Mouse (Mus musculus): ENCODE data around the gene Gm11985. TPM values are rescaled to one million over a fixed set of nuclear protein-coding genes. Genes with fewer than 3 reads are reported as not detected.

Gm11985 gene
- polyA plus RNA-seq, 1 experiment from 2014 or later, result not detected

DNA sequence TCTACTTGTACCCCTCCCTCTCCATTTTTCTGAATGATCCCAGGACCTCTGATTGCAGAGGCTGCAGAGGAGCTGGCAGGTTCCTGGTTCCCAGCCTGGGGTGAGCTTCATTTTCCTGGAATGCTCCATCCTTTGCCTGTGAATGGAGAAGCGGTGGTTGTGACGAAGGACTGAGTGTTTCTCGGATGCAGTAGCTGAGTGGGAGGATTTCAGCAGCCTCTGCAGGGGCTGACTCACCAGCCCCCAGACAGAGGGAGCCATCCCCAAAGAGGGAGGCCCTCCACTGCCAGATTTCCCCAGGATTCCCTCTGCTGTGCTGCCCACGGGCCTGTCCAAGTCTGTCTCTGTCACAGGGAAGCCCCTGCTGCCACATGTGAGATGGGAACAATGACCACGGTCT lies 54.0 kb downstream of the Gm11985 start:
- Histone ChIP-seq H3K27me3 (no peaks in the 10 kb centered on the region), H3K36me3 (no peaks in the 10 kb centered on the region), H3K4me1 (replicated peaks) (peaks cover 11% of the 10 kb centered on the region), H3K27ac (no peak overlapping the region), H3K4me3 (no peak overlapping the region), H3K9me3 (replicated peaks) (no peaks in the 10 kb centered on the region), H3K9ac (no peak overlapping the region), H3K4me2 (no peak overlapping the region)
- ATAC-seq (replicated peaks; ENCODE audit: insufficient number of reproducible peaks, insufficient read depth, low FRiP score, low read depth), result no peak
- WGBS, result 72% methylated on average over 5 of the region's 5 CpGs

DNA sequence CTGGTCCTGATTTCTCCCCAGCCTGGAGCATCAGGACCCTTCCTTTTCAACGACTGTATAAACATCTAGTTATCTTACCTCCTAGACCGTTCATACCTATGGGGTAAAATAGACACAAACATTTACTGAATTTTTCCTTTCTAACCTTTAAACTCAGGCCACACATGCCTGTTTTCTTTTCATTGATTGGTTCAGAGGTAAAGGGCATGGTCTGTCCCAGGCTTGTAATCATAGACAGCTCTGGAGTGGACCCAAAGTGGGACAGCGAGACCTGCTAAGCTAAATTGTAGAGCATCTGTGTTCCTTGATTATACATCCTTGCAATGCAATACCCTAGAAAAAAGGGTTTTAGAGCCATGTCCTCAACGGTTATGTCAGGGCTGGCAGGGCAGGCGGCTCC lies 54.6 kb downstream of the Gm11985 start:
- H3K4me3 ChIP-seq, result no peak overlapping the region
- no peak overlapping the region for H3K4me2 ChIP-seq
- ATAC-seq (replicated peaks; ENCODE audit: insufficient number of reproducible peaks, insufficient read depth, low FRiP score, low read depth), result no peak
- H3K9me3 ChIP-seq (replicated peaks), result no peaks in the 10 kb centered on the region
- 82% methylated on average over 5 of the region's 5 CpGs for WGBS
- no peaks in the 10 kb centered on the region for H3K27me3 ChIP-seq
- no peak overlapping the region for H3K27ac ChIP-seq
- peaks cover 11% of the 10 kb centered on the region for H3K4me1 ChIP-seq (replicated peaks)
- H3K9ac ChIP-seq, result no peak overlapping the region
- no peaks in the 10 kb centered on the region for H3K36me3 ChIP-seq

Other genes with a start within 250 kb of the Gm11985 start
- gene Adcy1, start 125.1 kb downstream of the Gm11985 start, polyA plus RNA-seq (2015; fragmentation: Nextera tagmentation; extraction: Ambion mirVana), result 0.50 and 0.85 TPM in 2 replicates
- gene Igfbp1, start 9.2 kb upstream of the Gm11985 start, polyA plus RNA-seq (2015; fragmentation: Nextera tagmentation; extraction: Ambion mirVana), result 0.34 and 1.2 TPM in 2 replicates
- 37.8 and 42.0 TPM in 2 replicates for gene Igfbp3, start 25.4 kb upstream of the Gm11985 start, polyA plus RNA-seq (2015; fragmentation: Nextera tagmentation; extraction: Ambion mirVana)